Mouse (Mus musculus): ENCODE results near the gene Krtap3-2. TPM values are rescaled to one million over a fixed set of nuclear protein-coding genes. Genes with fewer than 3 reads are reported as not detected.

The Krtap3-2 gene
- polyA plus RNA-seq, 1 experiment from 2014 or later = not detected

GRCm38 (mm10) chr11:99559366-99559765 is 2.7 kb upstream of the Krtap3-2 start, which contains the start of gene Gm11939:
Gene Gm11939, minus strand, starts transcription at chr11:99559466.
- no peak for ATAC-seq
- no peak within 1 kb of the TSS for H3K27ac ChIP-seq
- H3K9me3 ChIP-seq = no peaks in the 10 kb centered on the region
- no peaks in the 10 kb centered on the region for H3K27me3 ChIP-seq
- H3K4me1 ChIP-seq (replicated peaks) = no peaks in the 10 kb centered on the region
- WGBS = 95% methylated on average over 9 of the region's 9 CpGs
- H3K9ac ChIP-seq (replicated peaks) = no peak within 1 kb of the TSS
- no peaks in the 10 kb centered on the region for H3K36me3 ChIP-seq
- no peak within 1 kb of the TSS for H3K4me2 ChIP-seq (replicated peaks)
- H3K4me3 ChIP-seq (replicated peaks) = no peak within 1 kb of the TSS

GRCm38 (mm10) chr11:99557976-99558745 is 1.5 kb upstream of the Krtap3-2 start:
- 79% methylated on average over 3 of the region's 3 CpGs for whole genome bisulfite sequencing
- Histone ChIP-seq H3K9ac (replicated peaks) (no peak overlapping the region), H3K36me3 (no peaks in the 10 kb centered on the region), H3K9me3 (no peaks in the 10 kb centered on the region), H3K27ac (no peak overlapping the region), H3K4me3 (replicated peaks) (no peak overlapping the region), H3K27me3 (no peaks in the 10 kb centered on the region), H3K4me1 (replicated peaks) (no peaks in the 10 kb centered on the region), H3K4me2 (replicated peaks) (no peak overlapping the region)
- ATAC-seq = no peak

- Histone ChIP-seq H3K9me3 (no peaks in the 10 kb centered on the region), H3K4me3 (replicated peaks) (no peak overlapping the region), H3K36me3 (no peaks in the 10 kb centered on the region), H3K27ac (no peak overlapping the region), H3K4me2 (replicated peaks) (no peak overlapping the region), H3K9ac (replicated peaks) (no peak overlapping the region), H3K4me1 (replicated peaks) (no peaks in the 10 kb centered on the region), H3K27me3 (no peaks in the 10 kb centered on the region)
- no peak for ATAC-seq
- WGBS = 88% methylated on average over 2 of the region's 2 CpGs
These were observed 458 bp downstream of the Krtap3-2 start for GRCm38 (mm10) chr11:99556195-99556594.

GRCm38 (mm10) chr11:99550765-99551164 is 5.9 kb downstream of the Krtap3-2 start, which contains the start of gene Krtap3-3:
Gene Krtap3-3, minus strand, starts transcription at chr11:99550865.
- Histone ChIP-seq H3K9ac (replicated peaks) (no peak within 1 kb of the TSS), H3K27me3 (no peaks in the 10 kb centered on the region), H3K36me3 (no peaks in the 10 kb centered on the region), H3K27ac (no peak within 1 kb of the TSS), H3K4me1 (replicated peaks) (no peaks in the 10 kb centered on the region), H3K4me3 (replicated peaks) (no peak within 1 kb of the TSS), H3K9me3 (no peaks in the 10 kb centered on the region), H3K4me2 (replicated peaks) (no peak within 1 kb of the TSS)
- WGBS = 72% methylated on average over 4 of the region's 4 CpGs
- no peak for ATAC-seq

GRCm38 (mm10) chr11:99547892-99548291 is 8.8 kb downstream of the Krtap3-2 start:
- no peaks in the 10 kb centered on the region for H3K36me3 ChIP-seq
- H3K9me3 ChIP-seq = no peaks in the 10 kb centered on the region
- H3K4me2 ChIP-seq (replicated peaks) = no peak overlapping the region
- ATAC-seq = no peak
- H3K27ac ChIP-seq = no peak overlapping the region
- no peaks in the 10 kb centered on the region for H3K4me1 ChIP-seq (replicated peaks)
- no peaks in the 10 kb centered on the region for H3K27me3 ChIP-seq
- H3K9ac ChIP-seq (replicated peaks) = no peak overlapping the region
- no peak overlapping the region for H3K4me3 ChIP-seq (replicated peaks)

- 67% methylated on average over 9 of the region's 9 CpGs for WGBS
- H3K27me3 ChIP-seq = no peaks in the 10 kb centered on the region
- no peak overlapping the region for H3K9ac ChIP-seq (replicated peaks)
- H3K27ac ChIP-seq = no peak overlapping the region
- H3K4me3 ChIP-seq (replicated peaks) = no peak overlapping the region
- H3K4me1 ChIP-seq (replicated peaks) = peaks cover 4% of the 10 kb centered on the region; the same call in 1 of the 2 replicates
- H3K4me2 ChIP-seq (replicated peaks) = no peak overlapping the region
- H3K36me3 ChIP-seq = no peaks in the 10 kb centered on the region
- no peak for ATAC-seq
- no peaks in the 10 kb centered on the region for H3K9me3 ChIP-seq
These were observed 16.9 kb downstream of the Krtap3-2 start for GRCm38 (mm10) chr11:99539721-99540120.

- no peaks in the 10 kb centered on the region for H3K36me3 ChIP-seq
- H3K9ac ChIP-seq (replicated peaks) = no peak within 1 kb of the TSS
- no peaks in the 10 kb centered on the region for H3K4me1 ChIP-seq (replicated peaks)
- no peaks in the 10 kb centered on the region for H3K27me3 ChIP-seq
- no peak within 1 kb of the TSS for H3K4me3 ChIP-seq (replicated peaks)
- H3K4me2 ChIP-seq (replicated peaks) = no peak within 1 kb of the TSS
- no peak within 1 kb of the TSS for H3K27ac ChIP-seq
- WGBS = 91% methylated on average over 13 of the region's 13 CpGs
- no peaks in the 10 kb centered on the region for H3K9me3 ChIP-seq
- ATAC-seq = no peak
These were observed 35.3 kb downstream of the Krtap3-2 start, which contains the start of gene Krt39 for GRCm38 (mm10) chr11:99521288-99521860. Gene Krt39, minus strand, starts transcription at chr11:99521338.

GRCm38 (mm10) chr11:99514098-99514497 is 42.6 kb downstream of the Krtap3-2 start:
- H3K4me3 ChIP-seq (replicated peaks) = no peak overlapping the region
- H3K27ac ChIP-seq = no peak overlapping the region
- WGBS = 91% methylated on average over 8 of the region's 8 CpGs
- H3K4me2 ChIP-seq (replicated peaks) = no peak overlapping the region
- H3K27me3 ChIP-seq = no peaks in the 10 kb centered on the region
- no peaks in the 10 kb centered on the region for H3K36me3 ChIP-seq
- ATAC-seq = no peak
- no peaks in the 10 kb centered on the region for H3K9me3 ChIP-seq
- H3K4me1 ChIP-seq (replicated peaks) = no peaks in the 10 kb centered on the region
- H3K9ac ChIP-seq (replicated peaks) = no peak overlapping the region

Other genes with a start within 250 kb of the Krtap3-2 start
- 0.17 TPM in 1 of 2 replicates, not detected in the other for gene Krt25, start 233.9 kb downstream of the Krtap3-2 start, polyA plus RNA-seq (2015; fragmentation: Nextera tagmentation; extraction: Ambion mirVana)
- gene Krt26, start 218.9 kb downstream of the Krtap3-2 start, polyA plus RNA-seq (2015; fragmentation: Nextera tagmentation; extraction: Ambion mirVana) = 0.30 and 0.39 TPM in 2 replicates
- not detected in 2 replicates for gene Krt27, start 205.7 kb downstream of the Krtap3-2 start, polyA plus RNA-seq (2015; fragmentation: Nextera tagmentation; extraction: Ambion mirVana)
- 0.15 and 0.22 TPM in 2 replicates for gene Krt28, start 181.9 kb downstream of the Krtap3-2 start, polyA plus RNA-seq (2015; fragmentation: Nextera tagmentation; extraction: Ambion mirVana)
- 36.3 and 36.8 TPM in 2 replicates for gene Krt10, start 167.5 kb downstream of the Krtap3-2 start, polyA plus RNA-seq (2015; fragmentation: Nextera tagmentation; extraction: Ambion mirVana)
- gene Krt12, start 134.6 kb downstream of the Krtap3-2 start, polyA plus RNA-seq (2015; fragmentation: Nextera tagmentation; extraction: Ambion mirVana) = 0.13 TPM in 1 of 2 replicates, not detected in the other
- gene Krt20, start 118.7 kb downstream of the Krtap3-2 start, polyA plus RNA-seq (2015; fragmentation: Nextera tagmentation; extraction: Ambion mirVana) = 0.10 TPM in 1 of 2 replicates, not detected in the other
- gene Krt23, start 63.7 kb downstream of the Krtap3-2 start, polyA plus RNA-seq (2015; fragmentation: Nextera tagmentation; extraction: Ambion mirVana) = not detected in 2 replicates
- not detected in 2 replicates for gene Krt39, start 35.5 kb downstream of the Krtap3-2 start, polyA plus RNA-seq (2015; fragmentation: Nextera tagmentation; extraction: Ambion mirVana)
- gene Krt40, start 13.7 kb downstream of the Krtap3-2 start, polyA plus RNA-seq (2015; fragmentation: Nextera tagmentation; extraction: Ambion mirVana) = not detected in 2 replicates
- gene Krtap3-3, start 6.0 kb downstream of the Krtap3-2 start, polyA plus RNA-seq (2015; fragmentation: Nextera tagmentation; extraction: Ambion mirVana) = not detected in 2 replicates
- gene Gm11939, start 2.6 kb upstream of the Krtap3-2 start, polyA plus RNA-seq (2015; fragmentation: Nextera tagmentation; extraction: Ambion mirVana) = not detected in 2 replicates
- not detected in 2 replicates for gene Krtap3-1, start 9.8 kb upstream of the Krtap3-2 start, polyA plus RNA-seq (2015; fragmentation: Nextera tagmentation; extraction: Ambion mirVana)
- gene Krtap1-5, start 24.2 kb upstream of the Krtap3-2 start, polyA plus RNA-seq (2015; fragmentation: Nextera tagmentation; extraction: Ambion mirVana) = not detected in 2 replicates
- gene Krtap1-4, start 26.8 kb upstream of the Krtap3-2 start, polyA plus RNA-seq (2015; fragmentation: Nextera tagmentation; extraction: Ambion mirVana) = not detected in 2 replicates
- gene Krtap1-3, start 34.5 kb upstream of the Krtap3-2 start, polyA plus RNA-seq (2015; fragmentation: Nextera tagmentation; extraction: Ambion mirVana) = not detected in 2 replicates
- gene Krtap9-3, start 41.3 kb upstream of the Krtap3-2 start, polyA plus RNA-seq (2015; fragmentation: Nextera tagmentation; extraction: Ambion mirVana) = not detected in 2 replicates
- gene Gm11938, start 46.5 kb upstream of the Krtap3-2 start, polyA plus RNA-seq (2015; fragmentation: Nextera tagmentation; extraction: Ambion mirVana) = not detected in 2 replicates
- not detected in 2 replicates for gene Gm11937, start 53.3 kb upstream of the Krtap3-2 start, polyA plus RNA-seq (2015; fragmentation: Nextera tagmentation; extraction: Ambion mirVana)
- not detected in 2 replicates for gene Krtap2-4, start 58.0 kb upstream of the Krtap3-2 start, polyA plus RNA-seq (2015; fragmentation: Nextera tagmentation; extraction: Ambion mirVana)
- gene Gm11562, start 63.6 kb upstream of the Krtap3-2 start, polyA plus RNA-seq (2015; fragmentation: Nextera tagmentation; extraction: Ambion mirVana) = not detected in 2 replicates
- gene Krtap4-1, start 71.4 kb upstream of the Krtap3-2 start, polyA plus RNA-seq (2015; fragmentation: Nextera tagmentation; extraction: Ambion mirVana) = not detected in 2 replicates
- gene Krtap4-2, start 78.2 kb upstream of the Krtap3-2 start, polyA plus RNA-seq (2015; fragmentation: Nextera tagmentation; extraction: Ambion mirVana) = not detected in 2 replicates
- gene Krtap4-7, start 87.2 kb upstream of the Krtap3-2 start, polyA plus RNA-seq (2015; fragmentation: Nextera tagmentation; extraction: Ambion mirVana) = not detected in 2 replicates
- gene Gm11555, start 93.4 kb upstream of the Krtap3-2 start, polyA plus RNA-seq (2015; fragmentation: Nextera tagmentation; extraction: Ambion mirVana) = not detected in 2 replicates
- gene Gm11563, start 102.1 kb upstream of the Krtap3-2 start, polyA plus RNA-seq (2015; fragmentation: Nextera tagmentation; extraction: Ambion mirVana) = not detected in 2 replicates
- not detected in 2 replicates for gene Krtap4-6, start 109.1 kb upstream of the Krtap3-2 start, polyA plus RNA-seq (2015; fragmentation: Nextera tagmentation; extraction: Ambion mirVana)
- not detected in 2 replicates for gene Gm14190, start 133.9 kb upstream of the Krtap3-2 start, polyA plus RNA-seq (2015; fragmentation: Nextera tagmentation; extraction: Ambion mirVana)
- not detected in 2 replicates for gene Gm14180, start 177.4 kb upstream of the Krtap3-2 start, polyA plus RNA-seq (2015; fragmentation: Nextera tagmentation; extraction: Ambion mirVana)
- not detected in 2 replicates for gene Gm11595, start 216.1 kb upstream of the Krtap3-2 start, polyA plus RNA-seq (2015; fragmentation: Nextera tagmentation; extraction: Ambion mirVana)
- not detected in 2 replicates for gene Krtap4-8, start 223.9 kb upstream of the Krtap3-2 start, polyA plus RNA-seq (2015; fragmentation: Nextera tagmentation; extraction: Ambion mirVana)
- gene Krtap4-9, start 228.3 kb upstream of the Krtap3-2 start, polyA plus RNA-seq (2015; fragmentation: Nextera tagmentation; extraction: Ambion mirVana) = not detected in 2 replicates
- not detected in 2 replicates for gene Gm11596, start 236.6 kb upstream of the Krtap3-2 start, polyA plus RNA-seq (2015; fragmentation: Nextera tagmentation; extraction: Ambion mirVana)
- not detected in 2 replicates for gene Gm11569, start 242.1 kb upstream of the Krtap3-2 start, polyA plus RNA-seq (2015; fragmentation: Nextera tagmentation; extraction: Ambion mirVana)
- gene Gm11554, start 247.6 kb upstream of the Krtap3-2 start, polyA plus RNA-seq (2015; fragmentation: Nextera tagmentation; extraction: Ambion mirVana) = not detected in 2 replicates